Mouse (Mus musculus): ENCODE data around the gene Dbp. TPM values are rescaled to one million over a fixed set of nuclear protein-coding genes. Genes with fewer than 3 reads are reported as not detected.

The Dbp gene
- polyA plus RNA-seq, 1 experiment from 2014 or later = 13.4 TPM

Other genes with a start within 250 kb of the Dbp start
- gene Ftl1, start 245.2 kb upstream of the Dbp start, polyA plus RNA-seq (2015; fragmentation: Nextera tagmentation; extraction: Ambion mirVana) = 3,702 and 3,772 TPM in 2 replicates
- 177 and 178 TPM in 2 replicates for gene Bax, start 238.2 kb upstream of the Dbp start, polyA plus RNA-seq (2015; fragmentation: Nextera tagmentation; extraction: Ambion mirVana)
- gene Tulp2, start 223.2 kb upstream of the Dbp start, polyA plus RNA-seq (2015; fragmentation: Nextera tagmentation; extraction: Ambion mirVana) = 2.6 and 2.8 TPM in 2 replicates
- gene Gm45808, start 218.3 kb upstream of the Dbp start, polyA plus RNA-seq (2015; fragmentation: Nextera tagmentation; extraction: Ambion mirVana) = not detected in 2 replicates
- gene Dhdh, start 216.3 kb upstream of the Dbp start, polyA plus RNA-seq (2015; fragmentation: Nextera tagmentation; extraction: Ambion mirVana) = 1.1 and 1.5 TPM in 2 replicates
- 110 and 111 TPM in 2 replicates for gene Nucb1, start 194.7 kb upstream of the Dbp start, polyA plus RNA-seq (2015; fragmentation: Nextera tagmentation; extraction: Ambion mirVana)
- 16.2 and 17.2 TPM in 2 replicates for gene Ppp1r15a, start 178.8 kb upstream of the Dbp start, polyA plus RNA-seq (2015; fragmentation: Nextera tagmentation; extraction: Ambion mirVana)
- gene Plekha4, start 178.8 kb upstream of the Dbp start, polyA plus RNA-seq (2015; fragmentation: Nextera tagmentation; extraction: Ambion mirVana) = 3.3 and 4.6 TPM in 2 replicates
- gene Hsd17b14, start 150.2 kb upstream of the Dbp start, polyA plus RNA-seq (2015; fragmentation: Nextera tagmentation; extraction: Ambion mirVana) = 1.1 and 1.2 TPM in 2 replicates
- gene Bcat2, start 134.9 kb upstream of the Dbp start, polyA plus RNA-seq (2015; fragmentation: Nextera tagmentation; extraction: Ambion mirVana) = 86.5 and 87.3 TPM in 2 replicates
- 17.5 and 20.5 TPM in 2 replicates for gene Fgf21, start 89.6 kb upstream of the Dbp start, polyA plus RNA-seq (2015; fragmentation: Nextera tagmentation; extraction: Ambion mirVana)
- gene Fut1, start 87.8 kb upstream of the Dbp start, polyA plus RNA-seq (2015; fragmentation: Nextera tagmentation; extraction: Ambion mirVana) = 1.4 and 3.2 TPM in 2 replicates
- 0.08 and 0.16 TPM in 2 replicates for gene Izumo1, start 83.3 kb upstream of the Dbp start, polyA plus RNA-seq (2015; fragmentation: Nextera tagmentation; extraction: Ambion mirVana)
- 2.9 and 4.4 TPM in 2 replicates for gene Rasip1, start 77.6 kb upstream of the Dbp start, polyA plus RNA-seq (2015; fragmentation: Nextera tagmentation; extraction: Ambion mirVana)
- 1.6 and 1.9 TPM in 2 replicates for gene Mamstr, start 65.1 kb upstream of the Dbp start, polyA plus RNA-seq (2015; fragmentation: Nextera tagmentation; extraction: Ambion mirVana)
- 0.44 and 0.52 TPM in 2 replicates for gene Fut2, start 38.7 kb upstream of the Dbp start, polyA plus RNA-seq (2015; fragmentation: Nextera tagmentation; extraction: Ambion mirVana)
- 0.73 and 0.76 TPM in 2 replicates for gene Ntn5, start 21.1 kb upstream of the Dbp start, polyA plus RNA-seq (2015; fragmentation: Nextera tagmentation; extraction: Ambion mirVana)
- gene Sec1, start 10.7 kb upstream of the Dbp start, polyA plus RNA-seq (2015; fragmentation: Nextera tagmentation; extraction: Ambion mirVana) = 0.30 and 0.53 TPM in 2 replicates
- gene Car11, start 5.2 kb upstream of the Dbp start, polyA plus RNA-seq (2015; fragmentation: Nextera tagmentation; extraction: Ambion mirVana) = 0.35 and 0.36 TPM in 2 replicates
- gene Rpl18, start 10.4 kb downstream of the Dbp start, polyA plus RNA-seq (2015; fragmentation: Nextera tagmentation; extraction: Ambion mirVana) = 1,315 and 1,426 TPM in 2 replicates
- 19.8 and 21.8 TPM in 2 replicates for gene Sphk2, start 12.9 kb downstream of the Dbp start, polyA plus RNA-seq (2015; fragmentation: Nextera tagmentation; extraction: Ambion mirVana)
- gene Fam83e, start 16.1 kb downstream of the Dbp start, polyA plus RNA-seq (2015; fragmentation: Nextera tagmentation; extraction: Ambion mirVana) = 0.50 and 0.66 TPM in 2 replicates
- gene Spaca4, start 20.7 kb downstream of the Dbp start, polyA plus RNA-seq (2015; fragmentation: Nextera tagmentation; extraction: Ambion mirVana) = not detected in 2 replicates
- not detected in 2 replicates for gene Lmtk3, start 78.7 kb downstream of the Dbp start, polyA plus RNA-seq (2015; fragmentation: Nextera tagmentation; extraction: Ambion mirVana)
- gene Sult2b1, start 79.6 kb downstream of the Dbp start, polyA plus RNA-seq (2015; fragmentation: Nextera tagmentation; extraction: Ambion mirVana) = 4.1 and 5.8 TPM in 2 replicates
- 96.3 and 98.0 TPM in 2 replicates for gene Cyth2, start 109.5 kb downstream of the Dbp start, polyA plus RNA-seq (2015; fragmentation: Nextera tagmentation; extraction: Ambion mirVana)
- gene Kcnj14, start 119.7 kb downstream of the Dbp start, polyA plus RNA-seq (2015; fragmentation: Nextera tagmentation; extraction: Ambion mirVana) = 0.10 and 0.31 TPM in 2 replicates
- gene Grwd1, start 125.9 kb downstream of the Dbp start, polyA plus RNA-seq (2015; fragmentation: Nextera tagmentation; extraction: Ambion mirVana) = 48.7 and 50.8 TPM in 2 replicates
- 35.8 and 38.7 TPM in 2 replicates for gene Kdelr1, start 167.7 kb downstream of the Dbp start, polyA plus RNA-seq (2015; fragmentation: Nextera tagmentation; extraction: Ambion mirVana)
- gene Grin2d, start 173.3 kb downstream of the Dbp start, polyA plus RNA-seq (2015; fragmentation: Nextera tagmentation; extraction: Ambion mirVana) = 0.13 and 0.23 TPM in 2 replicates
- gene Syngr4, start 191.6 kb downstream of the Dbp start, polyA plus RNA-seq (2015; fragmentation: Nextera tagmentation; extraction: Ambion mirVana) = 1.4 and 1.5 TPM in 2 replicates
- gene Tmem143, start 191.9 kb downstream of the Dbp start, polyA plus RNA-seq (2015; fragmentation: Nextera tagmentation; extraction: Ambion mirVana) = 4.3 and 4.6 TPM in 2 replicates
- gene Emp3, start 216.3 kb downstream of the Dbp start, polyA plus RNA-seq (2015; fragmentation: Nextera tagmentation; extraction: Ambion mirVana) = 262 and 266 TPM in 2 replicates
- gene Ccdc114, start 219.0 kb downstream of the Dbp start, polyA plus RNA-seq (2015; fragmentation: Nextera tagmentation; extraction: Ambion mirVana) = 2.3 and 2.6 TPM in 2 replicates

All from thymus, postnatal 0 days (tissue).